In genomic region chr2:106415474-106416019, GRCm38 (mm10) we compare ENCODE assay signal across 16 mouse cellular contexts.
"Had no signal": no experiment of that assay in that cellular context is flagged by ENCODE, and none has a peak within 500 bp of the region (broad histone marks: within the 10 kb centered on the region; RNA-seq: fewer than 3 reads in every experiment).

No protein-coding gene starts in this region.

- H3K9me3 ChIP-seq: kidney, embryonic 15.5 days; liver, embryonic 13.5 days; lung, embryonic 15.5 days; midbrain, embryonic 12.5 days; neural tube, embryonic 12.5 days had no signal

- H3K27me3 ChIP-seq: kidney, embryonic 15.5 days; liver, embryonic 13.5 days; lung, embryonic 15.5 days; megakaryocyte, embryonic 14.5 days; midbrain, embryonic 12.5 days; neural tube, embryonic 12.5 days had no signal

- H3K4me2 ChIP-seq: kidney, embryonic 15.5 days; liver, embryonic 13.5 days; lung, embryonic 15.5 days; midbrain, embryonic 12.5 days; neural tube, embryonic 12.5 days had no signal

- ATAC-seq: intestine, embryonic 16.5 days; liver, postnatal 0 days had no signal

- H3K4me3 ChIP-seq: kidney, embryonic 15.5 days; left cerebral cortex, adult 2 months; liver, embryonic 13.5 days; lung, embryonic 15.5 days; megakaryocyte, embryonic 14.5 days; midbrain, embryonic 12.5 days; neural tube, embryonic 12.5 days had no signal

- H3K36me3 ChIP-seq: kidney, embryonic 15.5 days; liver, embryonic 13.5 days; lung, embryonic 15.5 days; midbrain, embryonic 12.5 days; neural tube, embryonic 12.5 days had no signal

- DNase-seq: kidney, adult 2 months; kidney, postnatal 14 days; liver; liver, embryonic 13.5 days; liver, postnatal 0 days; lung, postnatal 14 days; retina, postnatal 1 day; thymus, postnatal 4 days had no signal

- H3K4me1 ChIP-seq: kidney, embryonic 15.5 days; liver, embryonic 13.5 days; lung, embryonic 15.5 days; megakaryocyte, embryonic 14.5 days; midbrain, embryonic 12.5 days; neural tube, embryonic 12.5 days had no signal

- H3K27ac ChIP-seq: kidney, embryonic 15.5 days; left cerebral cortex, adult 2 months; liver, embryonic 13.5 days; lung, embryonic 15.5 days; macrophage; midbrain, embryonic 12.5 days; neural tube, embryonic 12.5 days had no signal

- H3K9ac ChIP-seq: kidney, embryonic 15.5 days; liver, embryonic 13.5 days; liver, postnatal 0 days; lung, embryonic 15.5 days; midbrain, embryonic 12.5 days; neural tube, embryonic 12.5 days had no signal
